In genomic region chr16:75164969-75165726, GRCm38 (mm10) we compare ENCODE assay signal across 31 mouse cellular contexts.
A peak's percentile ranks its signal among the peaks of the same experiment; 100 is the strongest.
DNase-seq lines count a peak whose midpoint lies in the region; ATAC-seq and TF ChIP-seq lines count a peak whose summit lies in the region.
"Had no signal": no experiment of that assay in that cellular context is flagged by ENCODE, and none has a peak within 500 bp of the region (broad histone marks: within the 10 kb centered on the region; RNA-seq: fewer than 3 reads in every experiment).

No protein-coding gene starts in this region.

- H3K4me1 ChIP-seq in intestine, embryonic 15.5 days (replicated peaks) = no peaks in the 10 kb centered on the region
- H3K4me1 ChIP-seq in intestine, postnatal 0 days (replicated peaks; ENCODE audit: control insufficient read depth, insufficient read depth, low read length) = 0 out of 2 replicates have a peak, but pooled peaks cover 4% of the 10 kb centered on the region
- no peaks in the 10 kb centered on the region for H3K4me1 ChIP-seq in kidney, adult 2 months (ENCODE audit: control insufficient read depth, insufficient read depth, low read length)
- H3K4me1 ChIP-seq in kidney, postnatal 0 days (replicated peaks; ENCODE audit: insufficient read depth, low read length) = no peaks in the 10 kb centered on the region
- H3K4me1 ChIP-seq: embryonic facial prominence, embryonic 12.5 days; heart, embryonic 10.5 days; hindbrain, embryonic 12.5 days; limb, embryonic 10.5 days; limb, embryonic 15.5 days; liver, embryonic 15.5 days; neural tube, embryonic 13.5 days had no signal

- H3K36me3 ChIP-seq in intestine, embryonic 15.5 days = no peaks in the 10 kb centered on the region
- H3K36me3 ChIP-seq in intestine, postnatal 0 days (ENCODE audit: control insufficient read depth, insufficient read depth) = no peaks in the 10 kb centered on the region
- no peaks in the 10 kb centered on the region for H3K36me3 ChIP-seq in kidney, adult 2 months (ENCODE audit: control insufficient read depth, insufficient read depth, low read length)
- no peaks in the 10 kb centered on the region for H3K36me3 ChIP-seq in kidney, postnatal 0 days (ENCODE audit: insufficient read depth, low read length)
- H3K36me3 ChIP-seq: embryonic facial prominence, embryonic 12.5 days; G1E; heart, embryonic 10.5 days; hindbrain, embryonic 12.5 days; limb, embryonic 10.5 days; limb, embryonic 15.5 days; liver, embryonic 15.5 days; neural tube, embryonic 13.5 days had no signal

- peak; percentile 86 for DNase-seq in kidney, adult 2 months
- peak; percentile 9 for DNase-seq in kidney, postnatal 0 days (ENCODE audit: low spot score)
- no peak for DNase-seq in cerebellum, adult 8-10 months
- no peak for DNase-seq in left cerebral cortex, postnatal 14 days (ENCODE audit: low spot score in 2 of 2)
- DNase-seq: adrenal gland, adult 8-10 months; cerebellum, adult 9-10 months; cerebellum, postnatal 36 days; embryo, embryonic 11 days; gastrocnemius, adult 2 months; heart, postnatal 36 days; layer of hippocampus, postnatal 36 days; lung, embryonic 14.5 days; lung, postnatal 14 days; thymus, adult 2 months; thymus, postnatal 36 days had no signal

- no peak overlapping the region for H3K27ac ChIP-seq in intestine, embryonic 15.5 days
- H3K27ac ChIP-seq in intestine, postnatal 0 days (ENCODE audit: low read depth, low read length) = no peak overlapping the region
- no peak overlapping the region for H3K27ac ChIP-seq in kidney, adult 2 months (ENCODE audit: insufficient read depth, low read depth, low read length)
- no peak overlapping the region for H3K27ac ChIP-seq in kidney, postnatal 0 days
- H3K27ac ChIP-seq: embryonic facial prominence, embryonic 12.5 days; gastrocnemius, adult 2 months; heart, embryonic 10.5 days; hindbrain, embryonic 12.5 days; hindbrain, postnatal 0 days; limb, embryonic 10.5 days; limb, embryonic 15.5 days; liver, embryonic 15.5 days; neural tube, embryonic 13.5 days had no signal

- TF ChIP-seq POLR2A in kidney, adult 2 months (IDR thresholded peaks at IDR 0.05; ENCODE audit: low read depth, low read length) = no peak

- no peaks in the 10 kb centered on the region for H3K27me3 ChIP-seq in intestine, embryonic 15.5 days (replicated peaks)
- H3K27me3 ChIP-seq in intestine, postnatal 0 days (replicated peaks; ENCODE audit: control insufficient read depth, insufficient read depth, low read length) = no peaks in the 10 kb centered on the region
- no peaks in the 10 kb centered on the region for H3K27me3 ChIP-seq in kidney, adult 2 months (replicated peaks; ENCODE audit: control insufficient read depth, insufficient read depth, low read length)
- H3K27me3 ChIP-seq in kidney, postnatal 0 days (ENCODE audit: insufficient read depth, low read length) = no peaks in the 10 kb centered on the region
- H3K27me3 ChIP-seq: embryonic facial prominence, embryonic 12.5 days; hindbrain, embryonic 12.5 days; limb, embryonic 15.5 days; liver, embryonic 15.5 days; neural tube, embryonic 13.5 days had no signal

- H3K4me2 ChIP-seq in intestine, embryonic 15.5 days (replicated peaks) = no peak overlapping the region
- no peak overlapping the region for H3K4me2 ChIP-seq in intestine, postnatal 0 days (replicated peaks; ENCODE audit: low read depth)
- no peak overlapping the region for H3K4me2 ChIP-seq in kidney, postnatal 0 days (ENCODE audit: low read length)
- H3K4me2 ChIP-seq: embryonic facial prominence, embryonic 12.5 days; hindbrain, embryonic 12.5 days; limb, embryonic 15.5 days; liver, embryonic 15.5 days; lung, embryonic 14.5 days; midbrain, embryonic 11.5 days; neural tube, embryonic 13.5 days had no signal

- 79% methylated on average over 6 of the region's 6 CpGs for WGBS in intestine, embryonic 15.5 days
- 59% methylated on average over 6 of the region's 6 CpGs for whole genome bisulfite sequencing in intestine, postnatal 0 days
- 63% methylated on average over 6 of the region's 6 CpGs for WGBS in kidney, adult 2 months
- 76% methylated on average over 6 of the region's 6 CpGs for WGBS in kidney, postnatal 0 days

- no peak for TF ChIP-seq CTCF in intestine, postnatal 0 days (IDR thresholded peaks at IDR 0.05; ENCODE audit: low read depth)
- no peak for TF ChIP-seq CTCF in kidney, adult 2 months (conservative IDR thresholded peaks at IDR 0.05; ENCODE audit: insufficient read depth, insufficient read length, low read depth, low read length)
- TF ChIP-seq CTCF in kidney, postnatal 0 days (IDR thresholded peaks at IDR 0.05; ENCODE audit: low read depth) = no peak

- H3K9me3 ChIP-seq in intestine, embryonic 15.5 days = no peaks in the 10 kb centered on the region
- no peaks in the 10 kb centered on the region for H3K9me3 ChIP-seq in intestine, postnatal 0 days (ENCODE audit: control insufficient read depth)
- H3K9me3 ChIP-seq in kidney, postnatal 0 days (replicated peaks; ENCODE audit: low read length) = no peaks in the 10 kb centered on the region
- H3K9me3 ChIP-seq: embryonic facial prominence, embryonic 12.5 days; G1E; heart, embryonic 10.5 days; hindbrain, embryonic 12.5 days; limb, embryonic 10.5 days; limb, embryonic 15.5 days; liver, embryonic 15.5 days; neural tube, embryonic 13.5 days had no signal

- H3K4me3 ChIP-seq in intestine, embryonic 15.5 days (replicated peaks) = no peak overlapping the region
- H3K4me3 ChIP-seq in intestine, postnatal 0 days (ENCODE audit: low read depth, low read length) = no peak overlapping the region
- H3K4me3 ChIP-seq in kidney, adult 2 months (ENCODE audit: insufficient read depth, low read depth, low read length) = no peak overlapping the region
- H3K4me3 ChIP-seq in kidney, postnatal 0 days (replicated peaks; ENCODE audit: low read depth, low read length) = no peak overlapping the region
- H3K4me3 ChIP-seq: embryonic facial prominence, embryonic 12.5 days; gastrocnemius, adult 2 months; heart, embryonic 10.5 days; hindbrain, embryonic 12.5 days; limb, embryonic 10.5 days; limb, embryonic 15.5 days; liver, embryonic 15.5 days; myocyte; neural tube, embryonic 13.5 days had no signal

- ATAC-seq in intestine, embryonic 15.5 days = peak; percentile 77
- no peak; the same call in 1 of the 2 replicates for ATAC-seq in intestine, postnatal 0 days
- no peak for ATAC-seq in kidney, postnatal 0 days (replicated peaks; ENCODE audit: low FRiP score, low read depth)
- peak; percentile 83 for ATAC-seq in megakaryocyte progenitor cell, adult 5-6 weeks (replicated peaks; ENCODE audit: poor library complexity)
- ATAC-seq in frontal cortex, adult (ENCODE audit: low TSS enrichment) = no peak
- ATAC-seq: forebrain, embryonic 14.5 days; hindbrain, postnatal 0 days had no signal

- intact Hi-C loops in left cerebral cortex, postnatal 14 days (cut with DNase I) = no loop called here

- no peak overlapping the region for H3K9ac ChIP-seq in intestine, embryonic 15.5 days
- H3K9ac ChIP-seq in intestine, postnatal 0 days (ENCODE audit: low read depth, low read length) = no peak overlapping the region
- H3K9ac ChIP-seq in kidney, postnatal 0 days (ENCODE audit: low read depth, low read length) = no peak overlapping the region
- H3K9ac ChIP-seq: embryonic facial prominence, embryonic 12.5 days; hindbrain, embryonic 12.5 days; limb, embryonic 15.5 days; liver, embryonic 15.5 days; lung, embryonic 14.5 days; neural tube, embryonic 13.5 days had no signal

Comparison
In these comparisons a context has a peak if more than half of its experiments do, and no peak if none do; other contexts are left out.
1. ATAC-seq: peak in intestine, embryonic 15.5 days (single experiment) and megakaryocyte progenitor cell, adult 5-6 weeks (single experiment); none in intestine, postnatal 0 days (single experiment), kidney, postnatal 0 days (single experiment) and frontal cortex, adult (single experiment).
2. DNase-seq: peak in kidney, adult 2 months (single experiment) and kidney, postnatal 0 days (single experiment); none in cerebellum, adult 8-10 months (single experiment) and left cerebral cortex, postnatal 14 days (0 of 2).